Mouse (Mus musculus) CD4-positive, CD25-positive, alpha-beta regulatory T cell, adult 2 months (primary cell): ENCODE results near the gene Galnt10.

Experiments
- DNase-seq: peaks from one replicate; pipeline ENCODE4 v3.0.0-alpha.2; 2012; ENCODE audit warnings: low read depth, low spot score

The Galnt10 gene

GRCm38 (mm10) chr11:57645018-57645559, at the start of gene Galnt10:
Gene Galnt10, plus strand, starts transcription at chr11:57645442.
- DNase-seq = peak; percentile 89

GRCm38 (mm10) chr11:57595899-57596298, 49.3 kb upstream of the Galnt10 start:
- no peak for DNase-seq

- DNase-seq = no peak
Observed at GRCm38 (mm10) chr11:57598161-57598560, 47.1 kb upstream of the Galnt10 start.

- DNase-seq = no peak
Observed at GRCm38 (mm10) chr11:57599304-57599703, 45.9 kb upstream of the Galnt10 start.

- DNase-seq = no peak
Observed at GRCm38 (mm10) chr11:57600113-57600512, 45.1 kb upstream of the Galnt10 start.

- no peak for DNase-seq
Observed at GRCm38 (mm10) chr11:57600621-57601121, 44.6 kb upstream of the Galnt10 start.

- no peak for DNase-seq
Observed at GRCm38 (mm10) chr11:57601806-57602455, 43.3 kb upstream of the Galnt10 start.

- no peak for DNase-seq
Observed at GRCm38 (mm10) chr11:57605086-57605485, 40.2 kb upstream of the Galnt10 start.

GRCm38 (mm10) chr11:57605660-57606059, 39.6 kb upstream of the Galnt10 start:
- DNase-seq = no peak

- no peak for DNase-seq
Observed at GRCm38 (mm10) chr11:57614502-57614901, 30.7 kb upstream of the Galnt10 start.

GRCm38 (mm10) chr11:57615286-57615685, 30.0 kb upstream of the Galnt10 start:
- peak; percentile 55 for DNase-seq

- no peak for DNase-seq
Observed at GRCm38 (mm10) chr11:57615871-57616270, 29.4 kb upstream of the Galnt10 start.

- peak; percentile 78 for DNase-seq
Observed at GRCm38 (mm10) chr11:57617526-57618264, 27.5 kb upstream of the Galnt10 start.

GRCm38 (mm10) chr11:57621472-57621871, 23.8 kb upstream of the Galnt10 start:
- DNase-seq = no peak

GRCm38 (mm10) chr11:57621876-57622275, 23.4 kb upstream of the Galnt10 start:
- no peak for DNase-seq

GRCm38 (mm10) chr11:57624490-57624893, 20.8 kb upstream of the Galnt10 start:
- DNase-seq = no peak

- DNase-seq = no peak
Observed at GRCm38 (mm10) chr11:57625465-57625864, 19.8 kb upstream of the Galnt10 start.

- DNase-seq = peak; percentile 49
Observed at GRCm38 (mm10) chr11:57627086-57627735, 18.0 kb upstream of the Galnt10 start.

- DNase-seq = no peak
Observed at GRCm38 (mm10) chr11:57631805-57632485, 13.3 kb upstream of the Galnt10 start.

GRCm38 (mm10) chr11:57633006-57633405, 12.2 kb upstream of the Galnt10 start:
- DNase-seq = no peak

- no peak for DNase-seq
Observed at GRCm38 (mm10) chr11:57633975-57634585, 11.2 kb upstream of the Galnt10 start.
